Mouse (Mus musculus) E14TG2a.4 (cell line): ENCODE measurements around the gene Uroc1.

Experiments used
- CTCF ChIP-seq: conservative IDR thresholded peaks from 2 replicates; pipeline ENCODE4 v1.5.1; 2014; ENCODE audit warnings: low read length
- NANOG ChIP-seq: IDR thresholded peaks from 2 replicates; pipeline ENCODE4 v1.6.1; 2014; ENCODE audit warnings: borderline replicate concordance, low read length, mixed read lengths

DNA sequence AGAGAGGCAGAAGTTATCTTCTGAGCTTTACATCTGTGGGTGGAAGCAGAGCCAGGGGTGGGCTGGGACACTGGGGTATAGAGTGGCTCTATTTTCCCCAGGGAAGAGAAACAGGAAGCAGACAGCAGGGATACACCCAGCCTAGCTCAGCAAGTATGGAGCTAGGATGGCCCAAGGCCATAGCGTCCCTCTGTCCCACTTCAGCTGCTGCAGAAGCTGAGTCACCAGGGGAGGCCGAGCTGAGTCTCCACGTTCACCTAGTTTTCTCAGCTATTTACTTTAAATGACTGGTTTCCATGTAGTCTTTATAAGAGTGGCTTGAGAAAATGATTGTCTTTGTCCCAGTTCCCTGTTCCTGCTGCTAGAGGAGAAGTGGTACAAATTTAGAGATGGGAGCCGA lies 15.4 kb downstream of the Uroc1 start:
- TF ChIP-seq CTCF (no peak), NANOG (no peak)
